Mouse (Mus musculus) liver, embryonic 14.5 days (tissue): ENCODE results near the gene Cux2.

Experiments
- CTCF ChIP-seq: IDR thresholded peaks from 2 replicates; pipeline ENCODE4 v1.5.1; 2016; ENCODE audit warnings: antibody characterized with exemption, low read depth, control low read depth
- EP300 ChIP-seq: IDR thresholded peaks from 2 replicates; pipeline ENCODE4 v1.6.1; 2016; ENCODE audit warnings: antibody characterized with exemption, low read depth

- TF ChIP-seq EP300 (no peak), CTCF (no peak)
Observed at GRCm38 (mm10) chr5:121841516-121841915, 208.4 kb downstream of the Cux2 start.
